Mouse (Mus musculus) gastrocnemius, postnatal 14 days (tissue): Measurements from ENCODE around the gene Nt5c1b. TPM values are rescaled to one million over a fixed set of nuclear protein-coding genes. Genes with fewer than 3 reads are reported as not detected.

Experiments used
- DNase-seq: peaks from one replicate; pipeline ENCODE4 v3.0.0; 2021; ENCODE audit warnings: mixed read lengths
- intact Hi-C: fragments of 180-260 bp; cut with DNase I; formaldehyde crosslinking; loops from one replicate; pipeline ENCODE4 v1.15.1; 2025; ENCODE audit warnings: low total_unique reads
- long read RNA-seq, 2 experiments: library from polyadenylated mRNA; stranded (forward); transcript quantifications; one replicate each; pipeline ENCODE4 v2.0.0; 2021
- total RNA-seq, 2 experiments: library from RNA; stranded (reverse); gene quantifications; 2 replicates each; pipeline ENCODE4 v1.2.3; 2021

Nt5c1b gene
- not detected for total RNA-seq
- long read RNA-seq, experiment 1 = 0 reads
- long read RNA-seq, experiment 2 = 0 reads

DNA sequence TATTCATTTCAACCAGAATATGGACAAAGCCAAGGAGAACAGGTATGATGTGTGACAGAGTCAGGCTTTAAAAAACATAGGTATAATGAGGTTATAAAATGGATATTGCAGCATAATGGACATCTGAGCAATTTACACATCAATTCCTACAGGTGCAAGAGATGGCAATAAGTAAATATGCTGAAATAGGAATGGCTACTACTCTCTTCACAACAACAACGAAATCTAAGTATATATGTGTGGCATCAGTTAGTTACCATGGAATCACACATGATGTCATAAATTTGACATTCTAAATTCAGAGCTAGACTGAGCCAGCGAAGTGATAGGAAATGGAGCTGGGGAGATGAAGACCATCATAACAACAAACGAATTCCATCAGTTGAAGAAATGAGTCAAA is at the start of gene Nt5c1b:
Gene Nt5c1b, plus strand, starts transcription at position 301 of the 400 bp plus-strand sequence.
- DNase-seq = no peak
- intact Hi-C loops = no loop called here

DNA sequence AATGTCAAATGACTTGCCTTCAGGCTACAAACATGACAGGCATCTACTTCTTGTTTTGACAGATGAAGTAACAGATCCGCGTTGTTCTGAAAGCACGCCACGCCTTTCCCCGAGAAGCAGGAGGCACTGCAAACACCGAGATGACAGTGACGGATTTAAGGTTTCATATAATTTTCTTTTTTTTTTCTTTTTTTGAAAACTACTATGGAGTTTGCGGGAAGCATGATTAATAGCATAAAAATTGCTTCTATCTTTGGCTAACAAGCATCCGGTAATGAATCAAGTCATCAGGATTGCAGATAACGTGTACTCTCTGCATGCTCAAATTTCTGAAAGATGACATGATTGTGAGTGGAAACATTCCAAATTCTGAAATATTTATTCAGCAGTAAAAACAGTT is 42.1 kb upstream of the Nt5c1b start:
- no peak for DNase-seq
- intact Hi-C loops = no loop called here

GRCm38 (mm10) chr12:10329460-10329859 is 40.3 kb upstream of the Nt5c1b start:
- no peak for DNase-seq
- intact Hi-C loops = no loop called here

DNA sequence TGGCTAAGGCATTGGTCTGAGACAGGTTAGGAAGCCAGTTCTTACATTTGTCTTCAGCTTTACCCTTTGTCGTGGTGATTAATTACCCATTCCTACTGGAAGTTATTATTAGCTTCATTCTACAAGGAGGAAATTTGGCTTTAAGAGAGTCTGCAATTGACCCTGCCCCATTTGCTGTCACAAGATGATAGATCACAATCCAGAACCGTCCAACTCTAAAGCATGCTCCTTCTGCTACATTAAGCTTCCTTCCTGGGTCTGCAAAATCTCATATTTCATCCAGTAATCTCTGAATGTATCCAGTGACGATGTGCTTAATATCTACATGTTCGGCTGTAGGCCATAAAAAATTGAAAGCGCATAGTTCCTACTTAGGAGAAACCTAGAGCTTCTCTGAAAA is 29.2 kb upstream of the Nt5c1b start:
- intact Hi-C loops = no loop called here

DNA sequence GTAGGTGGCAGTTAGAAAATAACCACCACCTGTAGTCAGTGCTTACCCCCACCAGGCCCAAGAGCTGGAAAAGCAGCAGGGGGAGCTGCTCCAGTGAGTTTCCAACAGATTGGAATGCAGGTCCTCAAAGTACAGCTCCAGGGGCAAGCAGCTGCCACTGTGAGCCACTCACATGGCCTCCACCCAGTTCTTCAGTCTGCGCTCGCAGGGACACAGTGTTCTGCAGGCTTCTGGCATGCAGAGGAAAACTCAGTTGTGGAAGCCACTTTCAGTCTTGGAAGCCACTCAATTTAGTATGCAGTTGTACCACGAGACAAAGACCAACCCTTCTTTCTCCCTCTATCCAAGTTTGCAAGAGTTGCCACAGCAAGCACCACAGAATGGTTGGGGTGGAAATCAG is 19.1 kb upstream of the Nt5c1b start:
- no peak for DNase-seq
- intact Hi-C loops = no loop called here

More for the DNA sequence above, 29.2 kb upstream of the Nt5c1b start:
- DNase-seq = no peak

DNA sequence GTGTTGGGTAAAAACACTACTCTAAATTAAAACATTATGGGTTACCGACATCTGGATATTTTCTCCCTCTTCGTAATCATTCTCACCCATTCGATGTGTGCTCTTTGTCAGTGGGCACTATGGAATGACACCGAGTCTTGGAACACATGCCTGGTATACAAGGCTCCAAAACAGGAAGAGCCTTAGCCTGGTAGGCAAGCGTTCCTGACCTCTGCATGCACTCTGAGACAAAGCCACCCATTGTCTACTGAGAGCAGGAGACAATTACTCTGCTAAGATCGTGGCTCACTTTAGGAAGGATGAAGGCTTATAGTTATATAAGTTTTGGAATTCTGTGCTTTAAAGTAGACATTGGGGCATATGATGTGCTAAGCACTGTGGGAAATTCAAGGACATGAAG is 12.0 kb upstream of the Nt5c1b start:
- intact Hi-C loops = no loop called here
- no peak for DNase-seq

- intact Hi-C loops = no loop called here
- DNase-seq = peak; percentile 94
Measured at GRCm38 (mm10) chr12:10390671-10391441, 21.1 kb downstream of the Nt5c1b start, which contains the start of gene Rdh14. Rdh14 (plus strand) TSS chr12:10390772.

GRCm38 (mm10) chr12:10400788-10401187 is 31.0 kb downstream of the Nt5c1b start:
- no peak for DNase-seq
- intact Hi-C loops = no loop called here

- DNase-seq = no peak
- intact Hi-C loops = no loop called here
Measured at GRCm38 (mm10) chr12:10402421-10403115, 32.8 kb downstream of the Nt5c1b start.

DNA sequence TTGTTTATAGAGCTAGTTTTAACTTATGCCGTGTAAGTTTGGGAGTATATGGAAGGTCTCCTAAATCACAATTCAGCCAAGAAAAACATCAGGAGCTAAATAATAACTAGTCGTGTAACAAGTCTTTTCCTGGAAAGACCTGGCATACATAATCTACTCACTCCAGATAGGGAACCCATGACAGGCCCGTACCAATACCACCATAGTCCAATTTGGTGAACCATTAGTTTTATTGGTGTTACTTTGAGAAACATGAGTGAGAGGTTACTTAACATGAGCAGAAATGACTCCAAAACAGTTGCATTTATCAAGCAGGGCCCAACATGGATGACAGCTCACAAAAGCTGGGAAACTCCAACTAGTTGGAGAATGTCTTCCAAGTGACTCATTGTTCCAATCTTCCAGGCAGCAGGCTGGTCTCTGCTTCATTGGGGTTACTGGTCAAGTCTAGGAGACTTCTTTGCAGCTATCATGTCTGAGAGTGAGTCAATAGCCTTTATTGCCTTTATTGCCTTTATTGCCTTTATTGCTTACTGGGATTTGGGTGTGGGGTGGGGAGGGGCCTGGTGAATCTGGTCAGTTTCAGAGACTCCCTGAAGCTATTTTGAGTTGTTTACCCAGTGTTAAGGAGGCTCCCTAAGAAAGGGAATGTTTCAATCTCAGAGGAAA is 40.9 kb downstream of the Nt5c1b start:
- intact Hi-C loops = no loop called here
- no peak for DNase-seq

DNA sequence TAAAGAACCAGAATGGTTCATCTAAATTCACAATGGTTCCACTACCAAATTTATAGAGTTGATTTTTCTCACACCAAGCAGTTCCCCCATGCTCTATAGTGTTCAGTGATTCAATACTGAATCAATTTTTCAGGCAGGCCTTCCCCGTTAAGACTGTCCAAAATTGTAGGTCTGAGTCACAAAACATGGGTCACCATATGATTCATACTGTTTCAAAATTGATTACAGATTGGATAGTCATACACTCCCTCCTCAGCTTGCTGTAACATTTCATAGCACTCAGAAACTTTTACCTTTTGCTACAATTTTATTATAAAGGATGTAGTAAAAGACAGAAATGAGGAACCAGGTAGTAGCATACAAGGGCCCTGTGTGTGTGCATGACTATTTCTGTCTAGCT is 41.7 kb downstream of the Nt5c1b start:
- DNase-seq = no peak
- intact Hi-C loops = no loop called here

DNA sequence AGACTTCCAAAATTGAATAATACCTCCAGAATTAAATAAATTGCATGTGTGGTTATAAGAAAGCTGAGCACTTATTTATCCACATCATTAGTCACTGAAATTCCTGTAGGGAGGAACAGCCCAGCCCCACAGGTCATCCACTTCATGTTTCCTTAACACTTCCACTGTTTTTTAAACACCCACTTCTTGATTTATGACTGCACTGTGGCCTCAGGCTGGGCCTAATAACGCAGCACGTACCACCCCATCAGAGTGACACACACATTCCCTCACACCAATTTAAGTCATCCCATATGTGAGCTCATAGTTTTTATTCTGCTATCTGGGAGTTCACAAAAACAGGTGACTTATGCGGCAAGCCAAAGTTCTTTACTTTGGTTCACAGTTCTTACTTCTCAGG is 52.6 kb downstream of the Nt5c1b start:
- DNase-seq = no peak
- intact Hi-C loops = no loop called here

DNA sequence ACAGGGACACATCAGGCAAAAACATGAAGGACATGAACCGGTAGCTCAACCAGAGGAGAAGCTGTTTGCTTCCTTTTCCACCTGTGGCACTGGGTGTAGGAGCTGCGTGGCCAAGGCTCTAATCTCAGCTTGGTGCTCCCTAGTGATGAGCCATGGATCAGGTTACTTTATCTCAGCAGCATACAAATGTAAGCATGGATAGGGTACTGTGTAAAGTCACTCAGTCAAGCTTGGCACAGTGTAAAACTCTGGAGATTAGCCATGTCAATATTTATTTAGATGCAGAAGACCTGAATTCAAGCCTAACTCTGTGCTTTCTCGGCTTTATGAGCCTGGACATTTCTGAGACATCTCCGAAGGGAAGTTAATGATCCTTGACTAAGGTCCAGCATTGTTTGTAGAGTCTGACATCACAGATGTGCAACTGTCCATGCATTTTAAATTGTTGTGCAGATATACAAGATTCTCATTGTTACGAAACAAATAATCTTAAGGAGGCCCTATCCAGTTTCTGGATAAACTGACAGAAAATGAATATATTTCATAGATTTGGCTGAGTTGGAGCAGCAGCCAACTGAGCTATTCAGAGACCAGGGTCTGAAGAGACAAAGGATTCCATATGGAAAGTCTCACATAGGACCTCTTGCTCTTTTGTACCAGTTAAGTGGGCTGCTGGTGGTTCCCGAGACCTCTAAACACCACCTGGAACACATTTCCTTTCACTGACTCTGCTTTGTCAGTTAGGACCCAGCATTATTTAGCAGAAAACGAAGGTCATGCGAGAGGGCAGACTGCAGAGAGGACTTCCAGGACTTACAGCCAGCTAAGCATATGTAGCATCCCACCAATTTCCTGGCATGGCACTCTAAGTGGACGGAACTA is 56.5 kb downstream of the Nt5c1b start:
- no peak for DNase-seq
- intact Hi-C loops = no loop called here

DNA sequence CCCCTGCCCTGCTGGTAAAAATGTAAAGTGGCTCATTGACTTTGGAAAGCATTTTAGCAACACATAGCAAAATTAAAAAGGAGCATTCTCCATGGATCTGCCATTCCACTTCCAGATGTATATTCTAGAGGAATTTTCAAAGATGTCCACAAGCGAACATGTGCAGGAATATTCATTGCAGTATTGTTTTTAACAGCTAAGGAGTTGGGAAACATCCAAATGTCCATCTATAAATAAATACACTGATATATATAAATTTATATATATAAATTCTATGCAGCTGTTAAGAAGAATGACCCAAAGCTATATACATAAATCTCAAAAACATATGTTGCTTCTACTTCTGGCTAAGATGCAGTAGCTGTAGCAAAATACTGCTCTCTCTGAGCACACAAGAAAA is 61.2 kb downstream of the Nt5c1b start:
- intact Hi-C loops = no loop called here
- DNase-seq = no peak

DNA sequence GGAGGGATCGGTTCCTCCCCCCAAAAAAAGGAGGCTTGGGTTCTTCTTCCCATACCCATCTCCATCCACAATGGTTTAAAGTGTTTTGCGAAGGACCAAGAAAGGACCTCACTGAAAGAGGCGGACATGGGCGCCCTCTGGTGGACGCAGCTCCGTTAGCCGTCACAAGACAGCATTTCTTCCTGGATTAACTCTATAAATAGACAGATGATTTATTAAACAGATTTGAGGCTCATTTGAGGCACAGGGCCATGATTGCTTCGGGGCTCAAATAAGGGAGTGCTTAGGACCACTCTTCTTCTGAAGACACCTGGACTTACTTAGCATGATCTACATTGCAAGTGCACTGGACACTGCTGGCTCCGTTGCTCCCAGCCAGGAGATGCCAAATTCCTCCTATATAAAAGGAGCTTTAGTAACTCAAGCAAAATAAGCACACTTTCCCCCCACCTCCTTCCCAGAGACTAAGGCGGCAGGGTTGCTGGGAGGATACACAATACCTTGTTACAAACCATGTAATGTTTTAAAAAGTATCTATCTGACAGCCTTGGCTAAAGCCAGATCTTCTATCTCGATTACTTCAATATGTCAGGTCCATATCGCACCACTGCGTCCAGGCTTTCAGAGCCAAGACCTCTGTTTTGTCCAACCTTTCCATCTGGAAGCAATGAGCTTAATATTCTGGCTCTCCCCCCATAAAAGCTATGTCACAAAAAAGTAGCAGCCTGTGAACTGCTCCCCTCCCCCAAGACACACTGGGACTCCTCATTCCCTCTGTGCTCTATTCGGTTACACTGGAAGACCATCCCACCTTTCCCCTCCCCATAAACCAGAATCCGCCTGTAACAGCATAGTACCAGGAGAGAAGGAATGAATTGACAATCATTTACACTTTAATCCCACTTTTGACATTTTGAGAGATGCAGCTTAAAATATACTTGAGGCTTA is 68.6 kb downstream of the Nt5c1b start:
- DNase-seq = peak; percentile 86
- intact Hi-C loops = loop anchor here (5.0 kb wide), 2 partner anchors 871 to 1386 kb away; no protein-coding TSS in a partner anchor
